Mouse (Mus musculus) G1E (cell line): Measurements from ENCODE around the gene Dap3.

ENCODE experiments used
- CTCF ChIP-seq: IDR thresholded peaks from 2 replicates; pipeline ENCODE4 v1.5.1; 2012; ENCODE audit warnings: low read depth, low read length, inconsistent platforms, mixed read lengths
- GATA2 ChIP-seq: IDR thresholded peaks from 2 replicates; pipeline ENCODE4 v1.6.1; 2012; ENCODE audit warnings: low read depth, low read length, inconsistent platforms, borderline replicate concordance

GRCm38 (mm10) chr3:88950576-88951326, at the start of gene Dap3, which contains the start of gene Ash1l:
- TF ChIP-seq CTCF (no peak), GATA2 (no peak)
